Mouse (Mus musculus) gastrocnemius, postnatal 4 days (tissue): ENCODE measurements around the gene Myo18b. TPM values are rescaled to one million over a fixed set of nuclear protein-coding genes. Genes with fewer than 3 reads are reported as not detected.

Experiments used
- DNase-seq, 2 experiments: peaks; one replicate each; pipeline ENCODE4 v3.0.0; 2021 to 2022; ENCODE audit warnings: low spot score in 2 of 2, mixed read lengths in 2 of 2
- total RNA-seq, 2 experiments: library from RNA; stranded (reverse); gene quantifications; 2 replicates each; pipeline ENCODE4 v1.2.3; 2021

The Myo18b gene
- total RNA-seq, 2 experiments from 2014 or later, result 213 TPM

DNA sequence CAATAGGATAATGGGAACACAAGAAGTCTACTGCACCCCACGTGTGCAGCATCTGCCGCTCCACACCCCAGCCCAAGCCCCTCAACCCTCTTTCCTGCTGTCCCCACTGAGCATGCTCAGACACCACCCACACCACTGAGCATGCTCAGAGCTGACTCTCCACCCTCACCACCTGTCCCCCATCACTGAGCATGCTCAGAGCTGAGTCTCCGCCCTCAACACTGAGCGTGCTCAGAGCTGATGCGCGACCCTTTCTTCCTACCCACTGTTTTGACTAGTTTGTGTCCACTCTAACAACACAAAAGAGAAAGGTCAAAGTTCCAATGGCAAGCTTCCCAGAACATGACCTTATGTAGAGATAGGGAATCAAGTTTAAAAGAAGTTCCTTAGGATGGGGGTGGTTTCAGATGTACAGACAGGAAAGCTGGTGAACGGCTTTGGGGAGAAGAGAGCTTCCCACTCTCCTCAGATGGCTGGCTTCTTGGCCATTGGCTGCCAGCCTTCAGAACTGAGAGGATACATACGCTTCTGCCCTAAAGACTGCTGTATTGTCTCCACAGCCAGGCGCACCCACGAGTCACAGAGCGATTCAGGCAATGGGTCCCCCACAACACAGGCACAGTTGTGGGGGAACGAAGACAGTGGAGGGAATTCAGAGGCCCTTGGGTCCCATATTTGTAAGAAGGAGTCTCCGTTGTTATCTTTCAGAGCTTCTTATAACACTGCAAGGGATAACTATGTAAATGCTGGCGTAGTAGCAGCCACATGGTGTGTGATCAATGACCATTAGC is 209.7 kb downstream of the Myo18b start:
- no peak for DNase-seq

DNA sequence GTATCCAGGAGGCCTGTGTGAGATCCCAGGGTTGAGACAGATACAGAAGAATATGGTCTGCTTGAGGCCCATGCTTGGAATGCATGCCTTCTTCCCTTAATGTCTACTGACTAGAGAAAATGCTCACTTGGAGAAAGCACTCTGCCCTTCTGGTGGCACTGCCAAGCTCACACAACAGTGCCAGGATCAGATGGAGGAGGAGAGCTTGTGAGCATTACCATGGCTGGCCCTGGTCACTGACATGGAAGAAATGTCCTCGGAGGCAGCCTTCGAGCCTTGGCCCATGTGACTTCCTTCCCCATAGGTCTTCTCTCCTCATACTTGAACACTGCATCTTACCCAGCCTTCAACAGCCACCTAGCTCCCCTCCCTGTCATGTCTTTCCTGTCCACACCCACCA is 216.9 kb downstream of the Myo18b start:
- no peak for DNase-seq

DNA sequence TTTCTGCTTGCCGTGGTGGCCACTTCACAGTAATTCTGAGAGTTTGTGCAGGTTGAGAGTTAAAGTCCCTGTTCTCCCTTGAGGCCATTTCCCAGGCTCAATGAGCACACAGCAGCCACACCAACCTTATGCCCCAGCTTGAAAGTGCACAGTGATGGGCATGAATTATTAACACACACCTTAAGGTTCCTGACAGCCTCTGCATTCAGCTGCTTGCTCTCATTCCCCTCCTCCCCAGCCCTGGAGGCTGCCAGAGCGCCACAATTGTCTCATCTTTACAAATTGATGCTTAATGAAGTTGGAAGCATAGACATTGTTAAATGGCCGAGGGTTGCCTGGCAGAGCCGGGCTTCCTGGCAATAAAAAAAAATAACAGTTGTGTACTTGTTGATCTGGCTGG is 218.0 kb downstream of the Myo18b start:
- no peak for DNase-seq

DNA sequence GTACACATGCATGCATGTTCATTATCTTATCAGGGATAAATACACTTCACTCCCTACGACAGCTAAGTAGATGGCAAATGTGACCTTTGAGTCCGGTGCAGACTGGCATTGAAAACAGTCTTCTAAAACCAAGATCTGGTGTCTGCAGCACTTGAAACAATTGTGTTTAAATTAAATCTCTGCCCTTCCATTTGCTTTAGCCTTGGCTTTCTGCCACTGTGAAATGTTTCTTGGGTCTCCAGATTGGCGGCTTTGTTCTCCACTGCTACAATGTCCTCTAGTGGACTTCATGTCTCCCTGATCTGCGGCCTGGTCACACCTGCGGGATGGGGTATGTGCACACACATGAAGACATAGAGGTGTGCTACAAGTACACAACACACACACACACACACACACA is 221.4 kb downstream of the Myo18b start:
- no peak for DNase-seq

DNA sequence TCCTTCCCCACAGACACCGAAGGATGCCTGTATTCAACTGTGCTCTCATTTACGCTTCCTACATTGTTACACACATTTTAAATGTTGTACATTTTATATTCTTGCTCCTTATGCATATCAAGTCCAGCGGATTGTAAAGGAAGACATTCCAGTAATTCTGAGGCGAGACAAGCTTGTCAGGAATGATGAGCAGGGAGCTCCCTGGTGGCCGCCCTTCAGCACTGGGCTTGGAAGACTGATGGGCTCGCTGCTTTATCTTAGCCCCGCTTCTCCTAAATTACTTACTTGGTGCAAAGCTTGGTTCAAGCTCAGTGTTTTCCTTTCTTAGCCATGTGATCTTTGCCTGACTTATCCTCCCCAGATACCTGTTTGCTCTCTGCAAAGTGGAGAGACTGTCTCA is 223.7 kb downstream of the Myo18b start:
- no peak for DNase-seq

DNA sequence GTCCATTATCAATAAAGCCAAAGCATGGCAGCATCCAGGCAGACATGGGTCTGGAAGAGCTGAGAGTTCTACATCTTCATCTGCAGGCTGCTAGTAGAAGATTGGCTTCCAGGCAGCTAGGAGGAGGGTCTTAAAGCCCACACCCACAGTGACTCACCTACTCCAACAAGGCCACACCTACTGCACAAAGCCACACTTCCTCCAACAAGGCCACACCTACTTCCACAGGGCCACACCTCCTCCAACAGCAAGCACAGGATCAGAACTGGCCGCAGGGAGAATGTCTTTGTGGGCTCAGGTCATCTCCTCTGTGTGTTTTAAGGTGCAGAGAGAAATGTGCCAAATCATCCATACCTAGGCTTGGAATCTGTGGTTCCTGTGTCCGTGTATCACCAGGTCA is 224.2 kb downstream of the Myo18b start:
- no peak for DNase-seq

DNA sequence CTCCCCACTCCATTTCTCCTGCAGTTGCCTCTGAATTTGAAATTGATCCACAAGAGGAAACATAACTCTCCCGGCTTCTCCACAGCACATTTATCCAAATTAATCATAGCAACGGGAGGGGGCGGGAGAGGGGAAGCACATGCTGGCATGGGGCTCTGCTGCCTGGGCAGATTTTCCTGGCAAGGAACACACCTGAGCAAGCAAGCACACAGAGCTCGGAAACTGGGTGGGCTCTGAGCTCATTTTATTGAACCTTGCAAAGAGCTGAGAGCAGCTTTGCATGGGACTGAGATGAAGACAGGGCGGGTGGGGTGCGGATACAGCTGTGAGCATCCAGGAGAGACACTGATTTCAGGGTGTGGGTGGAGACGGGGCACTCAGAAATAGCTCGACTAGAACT is 229.0 kb downstream of the Myo18b start:
- no peak for DNase-seq

DNA sequence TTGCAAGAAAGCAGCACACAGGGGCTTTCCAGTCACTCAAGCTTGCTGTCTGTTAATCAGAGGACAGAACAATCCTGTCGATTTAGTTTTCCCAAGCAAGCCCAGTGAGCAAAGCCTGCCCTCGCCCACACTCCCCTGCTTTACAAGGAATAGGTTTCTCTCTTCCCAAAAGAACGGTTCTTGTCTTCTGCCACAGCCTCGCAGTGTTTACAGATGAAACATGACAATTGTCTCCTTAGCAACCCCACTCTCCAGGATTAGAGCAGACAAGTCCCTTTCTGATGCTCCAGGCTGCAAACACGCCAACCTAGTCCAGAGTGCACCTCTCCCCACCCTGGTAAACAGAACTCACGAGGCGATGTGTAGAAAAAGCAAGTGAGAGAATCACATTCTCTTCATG is 230.5 kb downstream of the Myo18b start:
- no peak for DNase-seq

DNA sequence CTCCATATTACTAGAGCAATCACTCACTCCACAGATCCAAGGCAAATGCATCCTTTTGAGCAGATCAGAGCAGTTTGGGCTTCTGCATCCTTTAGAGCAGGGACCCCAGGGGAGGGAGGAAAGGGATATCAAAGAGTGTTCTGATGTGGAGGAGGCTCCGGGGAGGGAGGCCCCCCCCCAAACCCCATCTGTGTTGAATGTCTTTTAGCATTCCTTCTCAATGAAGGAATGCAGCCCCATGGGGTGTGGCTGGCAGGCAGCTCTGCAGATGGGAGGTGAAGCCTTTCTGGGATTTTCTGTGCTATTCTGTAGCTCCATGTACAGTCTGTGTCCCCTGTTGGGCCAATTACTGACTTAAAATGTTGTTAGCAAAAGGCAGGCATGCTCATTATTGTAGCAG is 232.5 kb downstream of the Myo18b start:
- DNase-seq, result peak in 1 of 2 experiments; percentile 61

DNA sequence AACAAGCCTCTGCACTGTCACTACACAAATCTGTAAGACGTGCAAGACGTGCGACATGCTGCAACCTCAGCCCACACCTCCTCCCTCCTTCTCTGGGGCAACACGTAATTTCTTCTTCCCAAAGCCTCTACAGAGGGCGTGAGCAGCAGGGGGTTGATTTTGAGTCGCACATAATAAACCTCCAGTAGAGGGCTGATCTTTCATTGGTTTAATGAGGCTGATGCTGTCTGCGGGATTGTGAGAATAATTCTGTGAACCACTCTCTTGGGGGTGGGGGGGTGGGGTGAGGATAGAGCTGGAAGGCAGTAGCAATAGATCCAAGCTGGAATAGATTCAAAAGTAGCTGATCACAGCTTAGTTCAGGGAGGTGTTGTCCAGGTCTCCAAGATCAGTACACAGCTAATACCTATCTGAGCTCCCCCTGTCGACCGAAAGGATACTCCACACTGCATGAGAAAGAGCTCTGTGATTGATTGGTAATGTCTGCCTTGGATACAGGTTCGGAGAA is 235.2 kb downstream of the Myo18b start:
- DNase-seq, result no peak

DNA sequence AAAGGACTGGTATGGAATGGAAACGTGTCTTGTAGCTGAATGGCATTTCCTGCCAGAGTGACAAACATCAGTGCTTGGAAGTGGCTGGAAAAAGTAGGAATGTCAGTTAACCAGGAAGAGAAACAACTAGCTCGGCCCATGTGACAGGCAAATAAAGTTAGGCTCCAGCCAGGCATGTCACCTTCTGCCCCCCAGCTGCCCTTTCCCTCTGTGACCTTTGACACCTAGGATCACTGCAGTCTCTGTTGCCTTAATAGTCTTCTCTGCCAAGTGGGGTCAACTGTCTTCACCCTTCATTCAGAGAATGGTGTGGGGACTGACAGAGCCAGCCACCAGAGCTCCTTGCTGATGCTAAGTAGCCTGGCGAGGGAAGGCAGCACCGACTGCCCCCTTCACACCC is 236.9 kb downstream of the Myo18b start:
- DNase-seq, result no peak

DNA sequence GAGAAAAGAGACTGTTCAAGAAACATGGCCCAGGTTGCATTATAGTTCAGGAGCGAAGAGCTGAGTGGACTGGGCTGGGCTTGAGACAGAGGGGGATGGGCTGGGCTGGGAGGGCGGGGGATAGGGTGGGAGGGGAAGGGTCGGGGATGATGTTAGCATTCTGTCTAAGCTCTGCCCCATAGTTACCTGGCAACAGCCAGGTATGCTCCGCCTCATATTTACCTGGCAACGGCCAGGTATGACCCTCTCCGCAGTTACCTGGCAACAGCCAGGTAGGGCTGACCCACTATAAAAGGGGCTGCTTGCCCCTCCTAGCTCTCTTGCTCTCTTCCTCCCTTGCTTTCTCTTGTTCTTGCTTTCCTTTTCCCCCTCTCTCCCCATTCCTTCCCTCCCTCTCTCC is 239.4 kb downstream of the Myo18b start:
- no peak for DNase-seq

DNA sequence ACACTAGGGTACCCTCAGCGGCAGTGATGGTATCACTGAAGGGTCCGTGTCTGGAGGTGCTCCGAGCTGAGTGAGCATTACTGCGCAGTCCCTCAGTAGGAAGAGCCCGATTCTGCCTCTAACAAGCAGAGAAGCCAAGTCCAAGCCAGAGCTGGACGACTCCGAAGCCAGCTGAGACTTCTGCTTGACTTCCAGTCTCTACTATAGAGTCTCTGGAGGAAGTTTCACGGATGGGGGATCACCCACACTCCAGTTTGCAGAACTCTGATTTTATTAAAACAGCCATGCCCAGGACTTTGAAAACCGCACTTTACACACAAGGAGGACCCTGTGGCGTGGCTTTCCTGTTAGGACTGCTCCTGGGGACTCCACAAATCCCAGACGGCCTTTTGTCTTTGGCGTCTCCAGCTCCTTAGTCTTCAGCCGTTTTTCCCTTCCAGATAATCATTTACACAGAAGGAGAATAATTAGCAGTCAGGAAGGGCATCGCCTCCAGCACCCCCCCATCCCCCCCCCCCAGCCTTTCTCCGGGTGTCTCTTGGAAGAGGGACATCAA is 240.1 kb downstream of the Myo18b start:
- no peak for DNase-seq

DNA sequence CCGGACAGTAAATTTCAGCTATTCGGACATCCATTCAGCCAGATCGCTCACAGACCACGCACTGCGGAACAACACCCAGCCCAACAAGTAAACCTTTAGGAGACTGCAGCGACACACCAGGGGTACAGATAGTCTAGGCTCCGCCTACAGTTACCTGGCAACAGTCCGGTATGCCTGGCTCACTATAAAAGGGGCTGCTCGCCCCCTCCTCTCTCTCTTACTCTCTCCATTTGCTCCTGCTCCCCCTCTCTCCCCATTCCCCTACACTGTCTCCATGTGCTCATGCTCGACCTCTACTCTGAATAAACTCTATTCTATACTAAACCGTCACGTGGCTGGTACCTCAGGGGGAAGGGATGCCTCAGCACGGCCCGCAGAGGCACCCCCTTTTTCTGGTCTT is 240.6 kb downstream of the Myo18b start:
- DNase-seq, result no peak

DNA sequence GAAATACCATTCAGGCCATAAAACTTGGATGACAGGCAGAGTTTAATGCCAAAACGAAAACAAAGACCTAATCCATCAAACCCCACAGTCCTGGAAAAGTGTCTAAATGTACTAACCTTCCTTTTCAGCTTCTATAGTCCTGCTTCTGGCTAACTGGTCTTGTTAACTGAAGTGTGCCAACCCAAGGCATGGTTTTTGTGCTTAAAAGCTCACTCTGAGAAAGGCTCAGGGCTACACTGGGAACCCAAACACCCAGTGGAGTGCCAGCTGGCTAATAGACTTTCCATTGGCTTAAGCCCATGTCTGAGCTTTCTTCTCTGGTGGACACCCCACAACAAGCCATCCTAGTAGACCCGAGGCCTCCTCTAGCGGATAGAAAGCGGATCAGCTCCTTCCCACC is 244.1 kb downstream of the Myo18b start:
- DNase-seq, result no peak

DNA sequence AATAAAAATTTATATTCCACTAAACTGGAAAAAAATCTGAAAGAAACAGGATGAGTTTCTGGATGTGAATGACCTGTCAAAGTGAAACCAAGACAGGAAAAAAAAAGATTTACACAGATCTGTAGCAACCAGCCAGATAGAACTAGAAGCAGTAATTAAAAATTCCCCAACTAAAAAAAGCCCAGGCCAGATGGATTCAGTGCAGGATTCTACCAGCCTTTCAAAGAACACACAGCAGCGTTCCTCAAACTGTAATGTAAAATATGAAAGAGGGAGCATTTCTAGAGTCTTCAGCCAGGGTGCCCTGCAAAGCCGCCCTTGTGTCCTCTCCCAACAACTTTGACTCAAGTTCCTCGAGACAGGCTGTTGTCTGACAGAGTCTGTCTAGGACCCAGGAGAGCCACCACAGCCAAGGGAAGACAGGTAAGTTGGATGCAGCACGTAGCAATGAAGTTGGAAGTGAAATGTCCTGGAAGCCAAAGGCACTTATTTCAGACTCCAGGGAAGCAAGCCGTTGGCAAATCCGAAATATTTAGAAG is 246.9 kb downstream of the Myo18b start:
- no peak for DNase-seq

DNA sequence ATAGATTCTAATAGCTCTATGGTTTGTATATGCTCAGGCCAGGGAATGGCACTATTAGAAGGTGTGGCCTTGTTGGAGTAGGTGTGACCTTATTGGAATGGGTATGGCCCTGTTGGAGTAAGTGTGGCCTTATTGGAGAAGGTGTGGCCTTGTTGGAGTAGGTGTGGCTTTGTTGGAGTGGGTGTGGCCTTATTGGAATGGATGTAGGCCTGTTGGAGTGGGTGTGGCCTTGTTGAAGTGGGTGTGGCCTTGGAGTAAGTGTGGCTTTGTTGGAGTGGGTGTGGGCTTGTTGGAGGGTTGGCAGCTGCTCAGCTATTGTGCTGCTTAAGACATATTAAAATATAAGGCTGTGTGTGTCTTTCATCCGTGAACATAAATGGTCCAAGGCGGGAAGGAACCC is 249.3 kb downstream of the Myo18b start:
- DNase-seq, result no peak

DNA sequence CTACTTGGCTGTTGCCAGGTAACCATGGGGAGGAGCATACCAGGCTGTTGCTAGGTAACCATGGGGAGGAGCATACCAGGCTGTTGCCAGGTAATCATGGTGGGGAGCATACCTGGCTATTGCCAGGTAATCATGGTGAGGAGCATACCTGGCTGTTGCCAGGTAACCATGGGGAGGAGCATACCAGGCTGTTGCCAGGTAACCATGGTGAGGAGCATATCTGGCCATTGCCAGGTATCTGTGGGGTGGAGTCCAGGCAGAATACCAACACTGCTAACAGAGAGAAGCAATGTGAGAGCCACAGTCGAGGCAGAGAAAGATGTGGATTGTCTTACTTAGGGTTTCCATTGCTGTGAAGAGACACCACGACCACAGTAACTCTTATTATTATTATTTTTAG is 250.6 kb downstream of the Myo18b start:
- no peak for DNase-seq

DNA sequence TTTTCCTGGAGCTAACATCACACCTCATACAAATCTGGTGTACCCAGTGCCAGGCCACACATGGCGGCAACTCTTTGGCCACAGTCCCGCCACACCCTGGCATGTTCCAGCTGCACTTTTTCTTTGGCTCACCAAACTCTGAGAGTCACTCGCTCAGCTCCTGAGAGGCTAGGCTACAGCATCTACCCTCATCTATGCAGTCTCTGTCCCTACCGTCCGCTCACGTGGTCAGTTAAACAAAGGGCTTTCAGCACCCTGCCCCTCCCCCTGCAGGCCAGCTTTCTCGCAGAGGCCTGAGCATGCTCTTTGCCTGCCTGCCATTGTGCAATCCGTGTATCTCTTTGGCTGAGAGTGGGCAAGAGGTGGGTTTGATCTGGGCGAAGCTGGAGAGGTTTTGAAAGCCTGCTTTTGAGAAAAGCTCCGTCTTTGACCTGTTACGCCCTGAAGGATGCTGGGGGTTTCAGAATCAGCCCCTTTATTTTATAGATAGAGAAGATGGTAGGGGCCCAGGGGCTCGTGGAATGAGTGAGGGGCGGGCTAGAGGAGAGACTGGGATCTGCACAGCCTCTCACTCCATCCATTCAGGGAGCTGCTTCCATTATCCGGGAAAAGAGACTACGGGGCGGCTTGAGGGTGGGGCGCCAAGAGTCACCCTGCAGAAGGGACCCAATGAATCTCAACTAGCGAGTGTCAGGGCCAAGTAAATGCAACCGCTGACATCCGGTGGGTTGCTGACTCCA is 252.5 kb downstream of the Myo18b start:
- no peak for DNase-seq

DNA sequence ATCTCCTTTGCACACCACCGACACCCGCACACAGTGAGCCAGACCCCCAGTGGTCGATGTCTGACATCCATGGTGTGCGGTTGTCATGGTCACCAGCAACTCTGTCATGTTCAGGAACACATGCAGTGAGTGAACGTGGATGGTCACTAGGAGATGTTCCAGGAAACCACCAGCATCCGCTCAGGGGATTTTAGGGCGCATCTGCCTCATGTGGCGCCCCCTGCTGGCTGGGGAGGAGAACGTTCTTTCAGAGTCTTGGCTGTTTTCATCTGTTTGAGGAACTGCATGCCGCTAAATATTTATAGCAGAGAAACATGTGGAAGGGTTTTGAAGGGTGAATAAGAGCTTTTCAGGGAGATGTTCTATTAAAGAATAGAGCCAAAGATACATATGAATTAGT is 253.4 kb downstream of the Myo18b start:
- no peak for DNase-seq

DNA sequence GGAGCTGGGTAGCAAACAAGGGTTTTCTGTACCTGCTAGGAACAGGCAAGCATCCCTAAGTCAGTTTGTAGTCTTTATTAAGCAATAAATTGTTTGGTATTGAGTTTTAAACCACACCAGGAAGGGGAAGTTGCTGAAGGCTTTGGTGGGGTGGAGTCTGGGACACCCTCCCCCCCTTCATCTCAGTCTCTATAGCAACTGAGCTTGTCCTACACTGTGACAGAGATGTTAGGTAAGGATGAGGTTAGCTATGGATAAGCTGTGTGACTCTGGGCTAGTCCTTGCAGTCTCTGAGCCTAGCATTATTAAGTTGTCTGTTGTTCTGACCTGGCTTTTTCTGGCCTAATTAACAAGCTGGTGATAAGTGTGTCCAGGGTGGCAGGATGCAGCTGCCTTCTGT is 254.4 kb downstream of the Myo18b start:
- no peak for DNase-seq

DNA sequence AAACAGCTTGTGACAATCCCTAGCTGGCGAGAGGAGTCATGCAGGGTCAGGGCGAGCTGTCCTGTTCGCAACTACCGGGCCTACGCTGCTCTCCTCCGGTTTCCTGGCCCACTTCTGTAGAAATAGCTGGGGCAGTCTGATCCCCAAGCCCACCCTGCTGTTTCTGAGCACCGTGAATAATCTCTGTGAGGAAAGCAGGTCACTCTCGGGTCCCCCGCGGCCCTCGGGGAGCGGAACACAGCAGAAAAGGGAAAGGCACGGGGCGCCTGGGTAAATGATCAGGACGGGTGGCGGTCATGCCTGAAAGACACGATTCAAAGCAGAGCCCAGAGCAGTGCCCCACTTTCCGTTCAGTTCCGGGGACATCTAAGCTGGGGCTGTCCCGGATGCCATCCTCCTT is 255.0 kb downstream of the Myo18b start:
- no peak for DNase-seq
